Mouse (Mus musculus): Measurements from ENCODE around the gene Pgs1.

DNA sequence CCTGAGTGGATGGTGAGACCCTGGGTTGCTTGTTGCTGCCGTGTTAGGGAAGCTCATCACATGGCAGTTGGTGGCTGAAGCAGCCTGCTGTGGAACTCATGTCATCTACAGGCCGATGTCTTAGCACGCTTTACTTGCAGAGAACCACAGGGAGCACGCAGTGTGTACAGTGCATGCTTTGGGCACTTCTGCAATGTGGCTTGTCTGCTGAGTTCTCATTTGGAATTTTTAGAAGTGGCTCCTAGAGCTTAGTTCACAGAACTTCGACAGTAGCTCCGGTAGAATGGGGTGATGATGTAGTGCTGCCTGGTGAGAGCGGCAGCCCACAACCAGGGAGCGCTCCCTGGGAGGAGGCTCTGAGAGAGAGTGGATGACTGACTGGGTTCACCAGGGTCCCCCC lies 22.8 kb downstream of the Pgs1 start:
- no peak for TF ChIP-seq GATA1 (IDR thresholded peaks at IDR 0.05; ENCODE audit: low read length)
- TF ChIP-seq TAL1 (IDR thresholded peaks at IDR 0.05; ENCODE audit: low read length), result no peak

Measured in erythroblast, embryonic 14.5 days (primary cell).